Mouse (Mus musculus) cerebellum, postnatal 36 days (tissue): ENCODE measurements around the gene P3h3.
"Not testable (repeated sequence)": the region's sequence is repeated elsewhere in the genome, so short reads cannot be mapped to it uniquely, and the experiment has no call there.

Source experiments
- DNase-seq, 2 experiments: peaks; one replicate each; pipeline ENCODE4 v3.0.0; 2021 to 2022; ENCODE audit warnings: mixed read lengths in 2 of 2

P3h3 gene

DNA sequence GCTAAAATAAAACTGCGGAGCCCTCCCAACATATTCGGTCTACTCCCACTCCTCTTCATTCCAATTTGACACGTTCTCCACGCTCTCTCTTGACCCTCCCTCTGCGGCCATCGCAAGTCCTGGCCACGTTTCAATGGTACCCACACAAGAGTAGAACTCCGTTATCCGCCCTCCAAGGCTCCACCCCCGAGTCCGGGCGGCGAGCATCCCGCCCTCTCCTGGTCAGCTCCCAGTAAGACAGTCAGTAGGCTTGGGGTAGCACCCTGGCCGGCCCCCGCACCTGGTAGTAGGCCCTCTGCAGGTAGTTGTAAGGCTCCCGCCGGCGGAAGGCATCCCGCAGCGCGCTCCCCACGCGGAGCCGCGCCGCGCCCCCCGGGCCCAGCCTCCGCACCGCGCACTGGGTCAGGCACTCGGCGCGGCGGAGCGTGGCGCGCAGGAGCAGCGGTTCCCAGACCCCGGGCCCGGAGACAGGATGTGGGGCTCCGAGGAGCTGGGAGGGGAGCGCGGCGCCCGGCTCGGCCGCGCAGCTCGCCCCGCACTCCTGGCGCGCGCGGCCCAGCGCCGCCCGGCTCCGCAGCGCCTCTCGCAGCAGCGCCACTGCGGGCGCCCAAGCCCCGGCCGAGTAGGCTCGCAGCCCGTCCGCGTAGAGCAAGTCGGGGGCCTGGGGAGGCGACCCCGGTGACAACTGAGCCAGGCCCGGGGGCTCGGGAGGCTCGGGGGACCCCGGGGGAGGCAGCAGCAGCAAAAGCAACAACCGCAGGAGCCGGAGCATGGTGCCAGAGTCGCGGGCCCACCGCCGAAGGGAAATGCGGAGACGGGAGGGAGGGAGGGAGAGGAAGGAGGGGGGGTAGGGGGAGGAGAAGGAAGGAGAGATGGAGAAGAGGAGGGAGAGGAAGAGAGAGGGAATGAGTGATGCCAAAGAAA lies at the start of gene P3h3:
TSS of gene P3h3 (minus strand) at position 837 of the 924 bp plus-strand sequence.
- peak; percentile 83 to 92 for DNase-seq

DNA sequence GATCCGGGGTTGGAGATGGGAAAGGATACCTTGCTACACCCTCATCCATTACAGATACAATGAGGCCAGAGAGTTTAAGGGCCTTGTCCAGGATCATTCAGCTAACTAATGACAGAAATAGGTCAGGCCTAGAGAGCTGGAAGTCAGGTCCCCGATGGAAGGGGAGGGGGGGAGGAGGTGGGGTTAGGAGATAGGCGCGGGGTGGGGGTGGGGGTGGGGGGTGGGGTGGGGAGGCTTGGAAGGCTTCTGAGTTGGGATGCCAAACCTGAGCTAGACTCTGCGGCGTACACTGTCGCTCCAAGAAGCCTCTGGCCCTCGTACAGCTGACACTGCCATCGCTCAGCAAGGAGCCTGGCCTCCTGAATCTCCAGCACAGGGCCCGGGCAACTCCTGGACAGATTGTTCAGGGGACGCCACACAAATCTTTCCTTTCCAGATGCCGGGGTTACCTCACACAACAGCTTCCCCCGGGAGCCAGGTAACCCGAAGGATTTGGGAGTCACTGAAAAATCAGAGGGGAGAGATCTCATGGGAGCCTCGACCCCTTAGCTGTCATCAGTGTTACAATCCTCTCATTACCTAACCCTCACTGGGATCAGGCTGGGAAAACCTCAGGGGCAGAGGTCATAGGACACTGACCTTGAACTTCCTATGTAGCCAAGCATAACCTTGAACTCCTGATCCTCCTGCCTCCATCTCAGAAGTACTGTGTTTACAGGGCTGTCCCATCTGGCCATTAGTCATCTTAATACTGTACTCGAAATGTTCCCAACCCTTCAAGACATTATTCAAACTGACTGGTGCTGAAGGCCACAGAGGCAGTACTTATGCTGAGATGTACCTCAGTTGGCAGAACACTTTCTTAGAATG lies 47.7 kb upstream of the P3h3 start:
- no peak for DNase-seq

DNA sequence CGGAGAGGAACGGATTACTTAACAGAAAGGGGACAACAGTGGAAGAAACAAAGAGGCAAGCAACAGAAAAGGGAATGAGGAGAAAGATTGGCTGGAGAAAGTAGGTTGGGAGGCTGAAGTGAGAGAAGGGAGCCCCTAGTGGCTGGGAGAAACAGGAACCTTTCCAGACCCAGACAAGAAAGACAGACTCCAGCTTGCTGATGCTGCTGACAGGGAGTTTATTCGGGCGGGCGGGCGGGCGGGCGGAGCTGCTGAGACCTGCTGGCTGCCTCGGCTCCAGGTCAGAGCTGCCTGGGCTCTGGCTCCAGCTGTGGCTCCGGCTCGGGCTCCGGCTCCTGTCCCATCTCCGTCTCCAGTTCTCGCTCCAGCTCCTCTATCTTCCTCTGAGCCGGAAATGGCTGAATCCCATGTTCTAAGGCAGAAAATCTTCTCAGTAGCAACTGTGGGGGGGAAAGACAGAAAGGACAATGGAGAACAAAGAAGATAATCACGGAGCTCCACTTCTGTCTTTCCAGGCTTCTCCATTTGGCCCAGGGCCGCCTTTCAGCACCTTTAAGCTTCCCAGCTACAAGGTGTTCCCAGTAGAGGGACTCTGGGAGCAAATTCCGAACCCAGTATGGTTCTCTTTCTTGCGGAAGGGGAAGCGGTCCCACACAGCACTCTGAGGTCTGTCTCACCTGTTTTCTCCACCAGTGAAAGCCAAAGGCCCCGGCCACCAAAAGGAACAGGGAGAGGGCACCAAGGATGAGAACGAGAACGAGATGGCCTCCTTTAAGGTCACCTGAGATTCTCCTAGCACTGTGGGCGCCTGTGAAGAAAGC lies 46.8 kb upstream of the P3h3 start:
- DNase-seq, result peak; percentile 70 to 79

DNA sequence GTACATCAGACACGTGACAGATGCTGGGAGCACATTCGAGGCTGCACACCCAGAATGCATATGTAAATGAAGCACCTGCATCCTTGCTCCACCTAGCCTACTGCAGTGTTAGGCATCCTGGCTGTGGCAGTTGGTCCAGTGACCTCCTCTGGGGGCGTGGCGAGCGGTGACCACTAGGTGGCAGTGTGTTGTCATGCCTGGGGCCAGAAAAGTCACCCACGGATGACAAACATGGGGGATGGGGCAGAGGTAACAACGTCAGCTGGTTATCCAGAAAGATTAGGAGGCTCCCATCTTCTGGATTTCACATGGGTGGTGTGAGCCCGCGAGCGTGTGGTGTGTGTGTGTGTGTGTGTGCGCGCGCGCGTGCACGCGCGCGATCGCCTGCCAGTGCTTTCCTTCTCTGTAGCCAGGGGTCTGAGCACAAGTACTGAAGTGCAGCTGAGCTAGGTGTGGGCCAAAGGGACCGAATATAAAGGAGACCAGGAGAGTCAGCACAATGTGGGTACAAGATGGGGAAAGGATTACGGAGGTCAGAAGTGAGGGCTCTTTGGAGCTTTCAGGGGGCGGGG lies 46.1 kb upstream of the P3h3 start:
- peak; percentile 98 to 99 for DNase-seq

DNA sequence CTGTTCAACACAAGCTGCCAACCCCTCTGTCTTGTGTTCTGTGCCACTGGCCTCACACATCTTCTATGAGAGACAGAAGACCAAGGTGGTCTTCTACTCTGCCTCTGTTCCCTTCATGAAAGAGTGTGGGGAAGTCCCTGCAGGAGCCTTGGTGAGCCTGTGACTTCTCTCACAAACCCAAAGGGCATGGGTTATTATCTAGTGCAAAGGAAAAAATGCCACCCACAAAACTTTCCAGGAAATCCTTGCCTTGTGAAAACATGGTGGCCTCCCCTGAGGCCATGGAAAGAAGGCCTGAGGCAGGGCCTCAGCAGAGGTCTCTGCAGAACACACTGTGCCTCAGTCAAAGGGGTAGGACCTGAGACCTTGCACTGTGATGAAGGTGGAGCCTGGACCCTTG lies 44.3 kb upstream of the P3h3 start:
- DNase-seq, result no peak

DNA sequence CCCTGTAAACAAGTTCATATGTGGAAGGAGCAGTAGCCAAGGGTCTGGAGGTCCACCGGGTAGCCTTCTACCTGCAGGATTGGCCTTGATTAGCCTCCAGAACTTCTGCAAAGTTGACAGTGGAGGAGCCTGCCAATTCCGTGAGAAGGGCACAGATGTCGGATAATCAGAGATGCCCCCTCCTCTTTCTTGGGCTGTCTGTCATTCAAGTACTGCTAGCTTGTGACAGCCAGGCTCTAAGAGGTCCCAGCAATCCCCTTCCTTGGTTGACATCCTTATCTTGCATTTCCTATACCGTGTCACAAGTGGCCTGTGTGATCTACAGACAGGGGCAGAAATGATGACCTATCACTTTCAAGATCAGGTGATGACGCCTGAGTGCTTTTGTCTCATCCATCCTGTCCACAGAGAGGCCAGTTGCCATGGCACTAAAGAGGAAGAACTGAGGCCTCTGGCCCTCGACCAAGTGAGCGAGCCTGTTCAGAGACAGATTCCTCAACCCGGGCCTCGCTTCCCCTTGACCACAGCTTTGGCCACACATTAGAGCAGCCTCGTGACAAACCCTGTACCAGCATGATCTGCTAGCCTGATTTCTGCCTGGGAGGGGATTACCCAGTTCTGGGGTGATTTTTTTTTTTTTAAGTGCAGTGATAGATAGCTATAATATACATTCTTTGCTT lies 43.4 kb upstream of the P3h3 start:
- DNase-seq, result no peak

DNA sequence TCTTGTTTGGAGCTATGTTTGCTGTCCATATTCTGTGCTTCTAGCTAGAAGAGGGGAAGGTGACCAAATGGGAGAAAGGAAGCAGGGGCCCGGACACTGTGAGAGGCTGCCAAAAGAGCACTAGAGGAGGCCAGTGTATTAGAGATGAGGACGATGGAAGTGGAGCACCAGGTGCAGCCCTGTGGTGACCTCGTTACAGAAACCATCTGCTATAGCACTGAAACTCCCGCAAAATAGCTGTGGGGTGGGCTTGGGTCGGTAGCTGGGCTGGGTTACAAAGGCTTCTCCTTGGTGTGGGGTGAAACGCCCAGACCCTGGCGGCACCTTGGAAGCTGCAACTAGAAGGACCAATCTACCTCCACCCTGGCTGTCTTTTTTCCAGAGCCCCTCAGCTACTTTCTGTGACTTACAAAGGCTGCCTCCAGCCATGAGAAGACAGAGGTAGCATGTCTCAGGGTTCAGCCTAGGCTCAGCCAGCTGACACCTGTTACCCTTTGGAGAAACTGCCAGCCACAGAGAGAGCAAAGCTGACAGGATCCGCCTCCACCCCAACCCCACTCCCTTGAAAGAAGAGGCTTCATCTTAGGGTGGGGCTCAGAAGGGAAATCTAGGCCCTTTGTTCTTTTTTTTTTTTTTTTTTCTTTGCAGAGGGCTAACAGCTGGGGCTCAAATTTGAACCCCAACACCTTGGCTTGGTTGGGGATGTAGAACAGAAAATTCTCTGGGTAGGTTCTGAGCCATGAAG lies 42.7 kb upstream of the P3h3 start:
- peak in 1 of 2 experiments; percentile 34 for DNase-seq

DNA sequence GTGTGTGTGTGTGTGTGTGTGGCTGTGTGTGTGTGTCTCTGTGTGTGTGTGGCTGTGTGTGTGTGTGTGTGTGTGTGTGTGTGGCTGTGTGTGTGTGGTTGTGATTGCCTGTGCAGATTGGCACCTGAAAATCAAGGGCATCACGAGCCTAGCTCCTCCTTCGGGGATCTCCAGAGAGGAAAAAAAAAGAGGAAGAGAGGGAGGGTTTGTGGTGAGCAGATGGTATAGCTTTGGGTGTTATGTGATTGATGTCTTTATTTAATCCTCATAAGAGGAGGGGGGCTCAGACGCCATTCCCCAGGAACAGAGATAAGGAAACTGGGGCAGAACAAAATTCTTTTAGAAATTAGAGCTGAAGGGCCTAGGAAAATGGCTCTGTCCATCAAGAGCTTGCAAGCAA lies 40.8 kb upstream of the P3h3 start:
- no peak for DNase-seq

DNA sequence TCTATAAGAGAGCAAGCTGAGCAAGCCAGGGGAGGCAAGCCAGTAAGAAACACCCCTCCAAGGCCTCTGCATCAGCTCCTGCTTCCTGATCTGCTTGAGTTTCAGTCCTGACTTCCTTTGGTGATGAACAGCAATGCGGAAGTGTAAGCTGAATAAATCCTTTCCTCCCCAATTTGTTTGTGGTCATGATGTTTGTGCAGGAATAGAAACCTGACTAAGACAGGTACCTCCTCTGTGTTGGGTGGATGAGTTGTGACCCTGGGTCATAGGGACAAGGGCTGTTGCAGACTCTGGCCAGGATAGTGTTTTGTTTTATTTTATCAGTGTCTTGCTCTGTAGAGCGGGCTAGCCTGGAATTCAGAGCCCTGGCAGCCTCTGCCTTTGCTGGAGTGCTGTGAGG lies 36.6 kb upstream of the P3h3 start:
- not testable (repeated sequence) for DNase-seq

- no peak for DNase-seq
These were observed 33.4 kb upstream of the P3h3 start for GRCm38 (mm10) chr6:124890997-124891396.

DNA sequence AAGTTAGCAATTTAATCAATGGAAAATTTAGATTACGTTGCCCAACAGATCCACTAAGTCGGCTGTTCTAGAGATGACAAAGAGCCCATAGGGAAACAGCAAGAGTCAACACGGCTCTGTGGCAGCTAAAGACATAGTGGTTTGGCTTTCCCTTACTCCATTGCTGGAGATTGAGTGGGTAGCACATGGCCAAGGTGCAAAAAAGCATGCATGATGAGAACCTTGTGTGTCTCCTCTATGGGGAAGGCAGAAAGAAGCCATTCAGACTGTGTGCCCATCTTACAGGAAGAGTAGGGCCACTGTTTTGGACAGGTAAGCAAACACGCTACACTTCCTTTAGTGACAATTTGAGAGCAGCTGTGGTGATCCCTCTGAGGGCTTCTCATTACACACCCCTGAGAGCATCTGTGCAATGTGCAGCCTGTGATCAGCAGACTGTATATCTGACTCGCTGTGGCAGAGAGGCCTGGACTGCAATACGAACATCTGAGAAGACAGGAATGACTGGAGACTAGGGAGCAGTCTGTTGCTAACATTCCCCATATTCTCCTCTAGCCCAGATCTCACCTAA lies 31.1 kb upstream of the P3h3 start:
- DNase-seq, result no peak

GRCm38 (mm10) chr6:124887986-124888385 lies 30.4 kb upstream of the P3h3 start, which contains the start of gene Cd4:
Gene Cd4, minus strand, starts transcription at chr6:124888221.
- DNase-seq, result no peak

DNA sequence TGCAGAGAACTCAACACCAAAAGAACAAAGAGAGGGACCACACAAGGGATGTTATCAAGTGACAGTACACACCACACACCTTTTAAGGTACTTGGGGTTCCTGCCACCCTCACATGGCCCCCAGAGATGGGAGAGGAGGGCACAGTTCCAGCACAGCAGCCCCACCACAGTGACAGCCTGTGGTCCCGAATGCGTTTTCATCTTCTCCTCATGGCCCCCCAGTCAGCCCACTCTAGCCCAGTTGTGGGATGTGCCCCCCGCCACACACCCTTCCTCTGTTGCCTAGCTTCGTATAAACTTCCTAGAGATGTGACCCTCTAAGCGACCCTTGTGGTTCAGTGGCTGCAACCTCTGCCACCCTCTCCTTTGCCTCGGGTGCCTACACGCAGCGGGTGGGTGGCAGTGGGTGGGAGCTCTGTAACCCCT lies 28.4 kb upstream of the P3h3 start:
- no peak for DNase-seq

DNA sequence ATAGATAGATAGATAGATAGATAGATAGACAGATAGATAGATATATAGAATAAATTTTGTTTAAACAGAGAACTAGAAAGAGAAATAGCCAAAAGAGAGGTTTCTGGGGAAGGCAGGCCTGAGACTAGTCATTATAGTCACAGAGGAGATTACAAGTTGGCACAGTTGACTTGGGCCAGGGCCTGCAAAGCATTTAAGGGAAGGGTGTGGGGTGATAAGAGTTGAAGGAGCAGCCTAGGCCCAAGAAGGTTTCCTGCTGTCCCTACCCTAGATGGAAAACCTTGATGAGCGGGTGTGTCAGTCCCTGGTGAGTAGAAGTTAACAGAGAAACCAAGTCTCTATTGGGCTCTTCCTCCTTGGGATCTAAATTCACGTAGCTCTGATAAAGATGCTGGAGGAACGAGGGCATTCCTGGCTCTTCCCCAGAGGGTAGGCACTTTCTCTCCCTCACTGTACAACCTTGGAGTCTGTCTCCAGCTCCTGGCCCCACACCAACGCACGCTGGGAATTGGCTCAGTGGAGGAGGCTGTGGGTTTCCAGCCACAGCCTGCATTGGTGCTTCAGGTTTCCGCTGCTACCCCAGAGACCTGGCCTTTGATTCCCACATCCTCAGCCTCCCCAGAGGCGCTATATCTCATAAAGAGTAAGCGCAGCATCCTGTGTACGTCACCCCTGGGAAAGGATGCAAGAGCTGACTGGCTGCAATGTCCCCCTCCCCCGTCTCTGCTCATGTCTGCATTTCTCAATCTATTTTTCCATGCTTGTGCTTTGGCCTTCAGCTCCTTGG lies 27.4 kb upstream of the P3h3 start:
- DNase-seq, result peak; percentile 87

DNA sequence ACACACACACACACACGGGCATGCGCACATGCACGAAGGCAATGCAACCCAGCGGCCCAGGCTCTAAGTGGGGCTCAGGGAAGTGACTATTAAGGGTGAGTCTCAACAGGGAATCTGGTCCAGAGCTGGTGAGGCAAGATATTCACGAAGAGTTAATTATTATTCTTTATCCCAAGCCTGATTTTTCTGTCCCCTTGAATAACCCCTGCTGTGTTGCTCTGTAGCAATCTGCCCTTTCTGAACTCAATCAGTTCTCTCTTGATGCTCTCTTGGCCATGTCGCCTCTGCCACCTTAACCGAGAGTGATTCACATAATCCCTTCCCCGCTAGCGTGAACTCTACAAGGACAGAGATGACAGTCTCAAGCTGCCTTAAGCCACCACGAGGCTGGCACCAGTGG lies 25.8 kb upstream of the P3h3 start:
- DNase-seq, result no peak

- DNase-seq, result no peak
These were observed 24.3 kb upstream of the P3h3 start for GRCm38 (mm10) chr6:124881821-124882220.

DNA sequence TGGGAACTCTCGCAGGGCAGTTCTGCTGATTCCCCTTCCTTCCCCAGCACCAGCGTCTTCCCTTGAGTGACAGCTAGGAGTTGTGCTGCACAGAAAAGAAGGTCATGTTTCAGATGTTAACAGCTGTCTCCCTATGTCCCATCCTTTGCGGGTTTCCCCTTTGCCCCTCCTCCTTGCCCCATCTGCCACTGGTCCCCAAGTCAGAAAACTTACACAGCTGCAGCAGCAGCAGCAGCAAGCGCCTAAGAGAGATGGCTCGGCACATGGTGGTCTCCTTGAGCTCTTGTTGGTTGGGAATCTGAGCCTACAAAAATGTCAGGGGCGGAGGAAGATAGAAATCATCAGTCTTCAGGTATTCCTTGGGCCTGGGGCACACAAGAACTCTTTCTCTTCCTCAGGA lies 21.8 kb upstream of the P3h3 start:
- no peak for DNase-seq

DNA sequence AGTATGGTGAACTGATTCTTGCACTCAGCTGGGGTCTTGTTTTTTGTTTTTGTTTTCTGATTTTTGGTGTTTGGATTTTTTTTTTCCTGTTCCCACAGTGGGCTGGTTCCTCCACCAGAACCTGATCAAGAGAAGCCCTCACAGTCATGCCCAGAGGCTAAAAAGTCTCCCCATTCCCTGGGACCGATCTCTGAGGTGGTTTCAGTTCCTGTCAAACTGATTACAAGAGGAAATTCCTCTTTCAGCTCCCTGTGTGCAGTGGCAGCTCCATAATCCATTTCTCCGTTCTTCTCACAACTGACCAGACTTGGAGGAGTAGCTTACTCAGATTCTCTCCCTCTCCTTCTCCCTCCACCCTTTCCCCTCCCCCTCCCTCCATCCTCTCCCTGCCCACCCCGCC lies 16.8 kb upstream of the P3h3 start:
- DNase-seq, result no peak

DNA sequence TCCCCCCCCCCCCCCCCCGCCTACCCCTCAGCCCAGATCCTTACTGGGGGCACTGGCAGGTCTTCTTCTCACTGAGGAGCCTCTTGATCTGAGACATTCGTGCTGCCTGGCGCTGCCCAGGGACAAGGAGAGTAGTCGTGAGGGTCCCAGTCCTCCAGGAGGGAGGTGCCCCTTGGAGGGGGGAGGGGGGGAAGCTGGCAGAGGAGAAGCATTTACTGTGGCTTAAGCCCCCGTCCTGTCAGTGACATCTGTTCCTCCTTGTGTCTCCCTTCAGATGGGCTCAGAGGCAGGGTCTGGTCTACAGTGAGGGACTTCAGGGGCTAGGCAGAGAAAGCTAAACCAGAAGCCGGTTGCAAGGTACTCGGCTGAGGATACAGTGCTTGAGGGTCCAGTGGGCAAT lies 9.0 kb upstream of the P3h3 start:
- no peak for DNase-seq
